Mouse (Mus musculus): Measurements from ENCODE around the gene Ndufa10.
"Not testable (repeated sequence)": the region's sequence is repeated elsewhere in the genome, so short reads cannot be mapped to it uniquely, and the experiment has no call there.

The Ndufa10 gene

DNA sequence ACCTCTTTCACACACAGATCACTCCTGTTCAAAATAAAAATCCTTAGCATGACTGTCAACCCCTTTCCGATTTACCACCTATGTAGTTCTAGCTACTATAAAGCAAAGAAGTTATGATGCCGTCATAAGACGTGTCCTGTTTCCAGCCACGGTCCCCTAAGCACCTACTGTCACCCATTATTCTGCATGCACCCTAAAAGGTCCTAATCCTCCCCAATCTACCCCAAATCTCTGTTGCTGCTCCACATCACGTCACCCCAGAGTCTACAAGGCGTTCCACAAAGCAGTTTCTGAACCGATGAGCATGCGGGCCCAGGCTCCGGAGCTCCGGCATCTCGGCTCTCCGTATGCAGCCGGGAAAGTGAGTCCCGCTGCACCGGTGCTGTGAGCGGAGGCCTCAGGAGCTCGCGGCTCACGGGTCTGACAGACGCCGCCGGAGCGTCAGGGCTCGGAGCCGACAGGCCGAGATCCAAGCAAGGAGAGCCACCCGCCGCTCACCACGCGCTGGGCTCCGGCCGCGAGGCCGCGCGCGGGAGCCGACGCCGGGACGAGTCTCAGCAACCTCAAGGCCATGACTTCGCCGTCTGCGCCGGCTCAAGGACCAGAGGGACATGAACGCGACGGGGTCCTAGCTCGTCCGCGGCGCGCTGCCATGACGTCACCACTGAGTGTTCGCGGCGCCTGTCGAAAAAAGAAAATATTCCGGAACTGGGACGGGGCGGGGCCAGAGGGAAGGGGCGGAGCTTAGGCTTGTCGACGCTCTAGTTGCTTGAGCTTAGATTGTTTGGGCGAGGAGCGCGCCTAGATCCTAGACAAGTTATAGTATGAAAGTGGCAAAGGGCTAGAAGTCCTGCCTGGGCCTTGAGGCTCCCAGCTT, at the start of gene Ndufa10:
TSS of gene Ndufa10 (minus strand) at position 696 of the 877 bp plus-strand sequence.
- peak; percentile 97 for DNase-seq

DNA sequence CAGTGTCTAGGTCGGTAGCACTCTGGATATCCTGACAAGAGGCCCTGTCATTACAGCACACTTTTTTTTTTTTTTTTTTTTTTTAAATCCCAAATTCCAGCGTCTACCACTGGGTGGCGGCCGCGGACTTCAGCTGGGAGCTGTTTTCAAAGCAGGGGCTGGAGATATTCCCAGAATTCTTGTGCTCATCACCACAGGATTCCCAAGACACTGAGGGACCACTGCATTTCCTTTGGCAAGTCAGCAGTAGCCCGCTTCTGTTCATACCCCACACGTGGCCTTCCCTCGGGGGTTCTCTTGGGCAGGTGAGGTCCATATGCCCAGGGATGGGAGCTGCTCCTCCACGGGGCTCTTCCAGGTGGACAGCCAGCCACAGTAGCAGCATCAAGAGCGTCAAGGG, 47.7 kb upstream of the Ndufa10 start:
- peak; percentile 62 for DNase-seq

DNA sequence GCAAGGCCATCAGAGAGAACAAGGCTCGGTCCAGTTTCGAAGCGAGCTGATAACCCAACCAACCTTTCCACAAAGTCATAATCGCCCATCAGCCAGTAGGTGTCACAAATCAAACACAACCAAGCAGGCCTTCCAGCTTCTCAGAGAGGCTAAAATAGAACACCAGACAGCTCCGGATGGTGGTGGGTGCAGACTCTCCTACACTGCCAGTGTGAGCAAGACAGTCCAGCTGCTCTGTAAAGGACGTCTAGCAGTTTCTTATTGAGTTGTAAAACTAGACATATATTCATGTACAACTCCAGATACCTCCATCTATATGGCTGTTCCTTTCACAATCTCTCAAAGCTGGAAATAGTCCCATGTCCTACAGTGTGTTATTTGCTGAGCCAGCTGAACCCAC, 45.4 kb upstream of the Ndufa10 start:
- no peak for DNase-seq

DNA sequence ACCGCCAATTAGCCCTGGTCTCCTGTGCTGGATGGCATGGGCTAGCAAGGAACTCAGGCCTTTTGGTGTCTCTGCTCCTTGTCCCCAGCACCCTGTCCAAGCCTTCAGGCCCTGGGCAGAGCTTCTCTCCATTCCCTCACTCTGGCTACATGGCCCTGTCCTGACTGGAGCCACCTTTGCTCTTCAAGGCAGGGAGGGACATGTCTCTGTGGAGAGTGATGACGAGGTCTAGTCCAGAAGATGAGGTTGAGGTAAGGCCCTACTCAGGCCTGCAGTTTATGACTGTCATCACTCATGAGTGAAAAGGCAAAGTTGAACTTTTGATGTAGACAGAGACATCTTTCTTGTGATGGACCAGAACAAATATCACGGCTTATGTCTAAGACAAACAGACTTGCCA, 44.9 kb upstream of the Ndufa10 start, which contains the start of gene Olfr1414:
TSS of gene Olfr1414 (minus strand) at position 101 of the 400 bp plus-strand sequence.
- no peak for DNase-seq

DNA sequence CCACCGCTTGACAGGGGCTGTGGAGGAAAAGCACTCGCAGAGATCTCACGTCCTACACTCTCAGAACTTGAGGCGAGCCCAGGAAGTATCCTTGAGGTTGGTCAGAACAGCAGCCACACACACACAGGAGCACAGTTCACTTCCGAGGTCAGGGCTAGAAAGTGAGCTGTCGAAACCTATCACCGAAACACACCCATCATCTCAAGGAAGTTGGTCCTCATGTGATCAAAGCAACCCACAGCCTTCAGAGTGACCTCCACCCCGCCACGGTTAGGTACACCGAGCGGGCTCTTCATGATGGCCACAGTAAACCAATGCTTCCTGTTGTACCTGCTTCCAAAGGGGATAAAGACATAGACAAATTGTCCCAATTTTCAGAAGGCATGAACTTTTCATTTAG, 41.7 kb upstream of the Ndufa10 start:
- no peak for DNase-seq

DNA sequence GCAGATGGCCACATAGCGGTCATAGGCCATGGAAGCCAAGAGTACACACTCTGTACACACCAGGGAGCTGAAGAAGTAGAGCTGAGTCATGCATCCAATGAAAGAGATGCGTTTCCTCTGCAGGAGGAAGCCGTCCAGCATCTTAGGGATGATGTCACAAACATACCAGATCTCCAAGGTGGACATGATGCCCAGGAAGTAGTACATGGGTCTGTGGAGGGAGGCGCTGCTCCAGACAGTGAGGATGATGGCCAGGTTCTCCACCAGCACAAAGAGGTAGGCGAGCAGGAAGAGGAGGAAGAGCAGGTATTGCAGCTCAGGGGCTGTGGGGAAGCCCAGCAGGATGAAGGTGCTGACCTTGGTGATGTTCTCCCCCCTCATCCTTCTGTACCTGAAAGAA, 38.0 kb upstream of the Ndufa10 start:
- DNase-seq = not testable (repeated sequence)

DNA sequence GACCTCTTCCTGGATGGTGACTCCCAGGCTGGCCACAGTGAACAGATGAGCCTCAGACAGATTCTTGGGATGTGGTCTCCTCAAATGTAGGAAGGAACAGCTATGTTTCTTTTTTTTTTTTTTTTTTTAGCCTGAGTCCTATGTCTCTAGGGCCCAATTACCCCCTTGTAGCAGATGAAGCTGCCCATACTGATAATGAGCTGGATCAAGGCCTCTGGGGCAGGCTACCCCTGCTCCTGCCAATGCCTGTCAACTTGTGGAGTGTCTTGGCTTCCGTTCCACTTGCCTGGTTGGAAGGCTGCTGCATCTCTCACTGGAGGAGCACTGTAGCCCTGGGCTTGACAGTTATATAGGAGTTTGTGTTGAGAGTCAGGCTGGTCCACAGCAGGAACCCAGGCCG, 22.3 kb upstream of the Ndufa10 start, which contains the start of gene Olfr1415:
TSS of gene Olfr1415 (minus strand) at position 101 of the 400 bp plus-strand sequence.
- DNase-seq = no peak

DNA sequence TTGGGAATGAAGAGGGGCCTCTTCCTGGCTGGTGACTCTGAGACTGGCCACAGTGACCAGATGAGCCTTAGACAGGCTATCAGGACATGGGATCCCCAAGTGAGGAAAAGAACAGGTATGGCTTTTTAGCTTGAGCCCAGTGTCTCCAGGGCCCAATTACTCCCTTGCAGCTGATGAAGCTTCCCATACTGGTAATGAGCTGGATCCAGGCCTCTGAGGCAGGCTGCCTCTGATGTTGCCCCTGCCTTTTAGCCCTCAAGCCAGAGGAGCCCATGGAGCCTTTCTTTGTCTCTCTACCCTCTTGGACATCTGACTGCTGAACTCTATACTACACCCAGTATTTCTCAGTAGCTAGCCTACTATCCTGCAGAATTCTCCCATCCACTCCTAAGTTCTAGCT, 11.4 kb upstream of the Ndufa10 start, which contains the start of gene Olfr1416:
TSS of gene Olfr1416 (minus strand) at position 101 of the 400 bp plus-strand sequence.
- DNase-seq = no peak

DNA sequence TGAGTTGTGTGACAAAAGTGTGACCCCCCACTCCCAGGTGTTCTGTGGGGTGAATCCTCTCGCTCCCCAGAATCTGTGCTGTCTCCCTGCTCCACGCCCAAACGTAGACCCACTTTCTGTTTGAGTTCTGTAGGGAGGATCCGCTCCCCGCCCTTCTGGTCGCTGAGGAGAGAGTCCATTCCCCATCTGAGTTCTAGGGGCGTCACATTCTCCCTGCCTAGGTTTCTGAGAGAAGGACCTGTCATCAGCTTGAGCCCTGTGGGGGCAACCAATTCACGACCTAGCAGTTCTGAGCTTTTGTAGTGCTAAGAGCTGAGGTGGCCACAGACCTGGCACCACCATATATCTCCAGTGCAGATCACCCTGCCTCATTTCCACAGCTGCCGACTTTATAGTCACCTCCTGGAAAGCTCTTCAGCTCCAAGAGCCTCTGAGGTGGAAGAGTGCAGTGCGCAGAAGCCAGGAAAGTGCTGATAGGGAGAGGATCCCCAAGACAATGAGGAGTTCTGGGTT, 462 bp upstream of the Ndufa10 start:
- no peak for DNase-seq

DNA sequence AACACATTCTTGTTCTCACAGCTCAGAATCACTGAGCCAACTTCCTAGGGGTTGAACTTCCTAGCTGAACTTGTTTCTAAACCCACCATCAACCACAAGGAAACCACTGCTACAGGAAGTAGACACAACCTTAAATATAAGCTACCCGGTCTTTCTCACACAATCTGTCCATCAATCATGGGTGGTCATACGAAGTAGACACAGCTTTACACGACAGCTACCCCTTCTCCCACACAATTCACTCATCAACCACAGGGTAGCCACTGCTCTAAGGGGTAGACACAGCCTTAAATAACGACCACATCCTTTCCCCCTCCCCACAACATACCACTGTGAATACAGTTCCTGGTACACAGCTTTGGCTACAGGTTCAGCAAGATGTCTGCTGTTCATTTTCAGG, 4.8 kb downstream of the Ndufa10 start:
- DNase-seq = no peak

DNA sequence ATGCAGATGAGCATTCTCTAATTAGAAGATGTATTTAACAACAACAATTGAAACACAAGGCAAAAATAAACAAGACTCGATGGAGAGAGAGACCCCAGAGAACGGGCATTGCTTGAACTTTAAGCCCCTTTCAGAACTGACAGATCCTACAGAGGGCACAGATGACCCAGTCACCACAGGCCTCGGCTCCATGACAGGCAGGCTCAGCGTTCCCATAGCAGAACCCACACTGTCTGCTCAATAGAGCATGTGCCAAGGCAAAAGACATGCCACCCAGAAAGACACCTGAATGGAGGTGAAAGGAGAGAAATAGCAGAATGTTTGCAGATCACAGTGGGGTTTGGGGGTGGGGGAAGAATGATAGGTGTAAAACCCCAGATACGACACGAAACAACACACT, 15.2 kb downstream of the Ndufa10 start:
- no peak for DNase-seq

DNA sequence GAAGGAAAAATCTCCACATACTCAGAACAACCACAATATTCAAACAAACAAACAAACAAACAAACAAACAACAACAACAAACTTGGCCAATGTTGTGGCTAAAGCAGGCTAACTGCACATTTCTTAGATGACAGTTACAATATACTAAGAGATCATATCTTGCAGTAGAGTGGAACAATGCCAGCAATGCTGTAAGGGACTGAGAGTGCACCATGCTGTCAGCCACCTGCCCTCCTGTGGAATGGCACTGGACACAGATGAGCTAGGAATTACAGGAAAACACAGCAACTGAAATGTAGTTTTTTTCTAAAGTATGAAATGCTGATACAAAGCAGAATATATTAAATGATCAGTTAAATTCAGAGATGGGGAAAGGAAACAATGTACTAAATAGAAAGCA, 15.9 kb downstream of the Ndufa10 start:
- DNase-seq = no peak

DNA sequence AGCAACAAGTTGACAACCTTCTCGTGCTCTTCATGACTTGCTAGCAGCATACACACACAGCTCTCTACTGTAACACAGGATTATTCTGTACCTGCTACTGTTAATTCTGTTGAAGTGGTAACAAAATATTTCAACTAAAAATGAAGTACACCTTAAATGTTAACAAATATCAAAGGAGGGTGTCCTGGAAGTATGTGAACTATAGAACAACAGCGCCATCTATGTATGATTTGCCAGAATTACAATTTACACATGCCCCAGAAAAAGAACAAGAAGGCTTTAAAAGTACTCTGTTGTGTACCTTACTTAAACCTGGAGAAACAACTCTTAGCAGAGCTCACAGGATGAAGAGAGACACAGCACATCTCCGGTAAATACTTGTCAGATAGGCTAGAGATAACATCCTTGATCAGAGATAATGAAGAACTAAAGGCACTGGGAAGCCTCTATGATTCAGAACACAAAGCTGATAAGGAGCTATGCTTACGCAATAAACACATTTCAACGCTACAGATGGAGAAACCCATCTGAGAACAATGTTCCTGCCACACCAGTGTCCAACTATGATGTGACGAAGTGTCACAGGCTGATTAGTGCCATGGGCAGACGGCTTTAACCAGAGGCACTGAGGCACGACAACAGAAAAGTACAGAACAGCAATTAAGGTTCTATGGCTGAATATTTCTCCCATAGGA, 19.8 kb downstream of the Ndufa10 start:
- DNase-seq = no peak

DNA sequence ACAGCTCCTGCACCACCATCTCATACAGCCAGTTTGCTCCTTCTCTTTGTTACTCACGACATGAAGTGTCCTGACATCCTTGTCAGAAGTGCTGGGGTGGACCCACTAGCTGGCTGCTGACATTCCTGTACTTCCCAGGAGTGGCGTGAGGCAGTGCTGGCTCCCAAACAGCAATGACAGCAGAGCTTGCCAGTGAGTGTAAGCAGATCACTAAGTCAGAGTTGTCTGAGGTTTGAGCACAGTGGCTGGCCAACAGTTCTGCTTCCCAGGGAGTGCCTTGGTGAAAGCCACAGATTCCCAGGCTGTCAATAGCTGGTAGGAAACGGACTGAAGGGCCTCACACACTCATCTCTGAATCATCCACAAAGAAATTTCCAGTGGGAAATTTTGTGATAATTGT, 25.4 kb downstream of the Ndufa10 start:
- no peak for DNase-seq

DNA sequence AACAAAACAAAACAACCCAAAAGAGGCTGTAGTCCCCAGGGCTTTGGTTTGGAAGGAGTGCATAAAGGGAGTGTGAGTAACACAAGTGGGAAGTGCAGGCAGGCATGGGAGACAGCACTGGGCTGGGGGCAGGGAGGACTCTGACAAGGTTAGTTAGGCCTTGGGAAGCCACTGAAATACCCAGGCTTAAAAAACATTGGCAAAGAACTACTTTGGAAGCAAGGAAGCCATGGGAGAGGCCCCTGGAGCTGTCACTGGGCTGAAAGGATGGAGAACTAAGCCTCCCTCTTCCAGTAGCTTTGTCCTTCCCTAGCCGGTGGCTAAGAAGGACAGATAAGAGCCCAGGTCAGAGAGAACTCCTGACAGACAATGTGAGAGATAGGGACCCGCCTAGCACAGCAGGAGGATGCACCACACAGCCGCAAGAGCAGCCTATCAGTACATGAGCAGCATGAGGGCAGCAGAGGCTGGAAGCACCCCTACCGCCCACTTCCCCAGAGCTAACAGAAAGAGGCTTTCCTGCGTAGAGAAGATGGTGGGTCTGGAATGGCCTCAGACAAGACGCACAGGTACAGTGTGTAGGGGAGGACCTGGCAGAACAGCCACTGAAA, 32.1 kb downstream of the Ndufa10 start:
- no peak for DNase-seq

DNA sequence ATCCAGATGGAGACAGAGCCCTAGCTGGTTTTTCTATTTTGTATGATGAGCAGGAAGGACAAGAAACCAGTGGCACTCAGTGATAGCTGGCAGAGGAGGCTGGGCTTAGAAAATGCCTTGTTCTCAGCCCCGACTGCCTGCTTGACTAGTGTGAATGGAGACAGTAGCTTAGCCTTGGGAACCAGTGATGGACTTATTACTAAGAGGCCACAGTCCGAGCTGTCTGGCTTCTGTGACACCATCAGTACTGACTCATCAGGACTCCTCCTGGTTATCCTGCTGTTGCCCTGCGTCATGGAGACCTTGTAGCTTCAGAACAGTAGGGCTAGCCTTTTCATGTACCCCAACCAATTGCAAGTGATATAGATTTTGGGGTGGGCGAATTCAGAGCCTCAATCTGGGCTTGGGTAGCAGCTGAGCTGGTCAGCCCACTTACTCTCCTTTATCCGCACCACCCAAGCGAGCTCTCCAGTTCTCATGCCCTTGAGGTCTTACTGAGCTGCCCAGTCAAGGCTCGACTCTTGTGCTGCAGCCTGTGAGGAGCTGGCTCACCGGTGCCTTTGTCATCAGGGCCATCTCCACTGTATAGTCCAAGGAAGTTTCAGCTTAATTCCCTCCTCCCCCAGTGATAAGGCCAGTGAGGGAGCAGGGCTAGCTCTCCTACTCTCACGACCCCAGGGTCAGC, 33.5 kb downstream of the Ndufa10 start:
- no peak for DNase-seq

DNA sequence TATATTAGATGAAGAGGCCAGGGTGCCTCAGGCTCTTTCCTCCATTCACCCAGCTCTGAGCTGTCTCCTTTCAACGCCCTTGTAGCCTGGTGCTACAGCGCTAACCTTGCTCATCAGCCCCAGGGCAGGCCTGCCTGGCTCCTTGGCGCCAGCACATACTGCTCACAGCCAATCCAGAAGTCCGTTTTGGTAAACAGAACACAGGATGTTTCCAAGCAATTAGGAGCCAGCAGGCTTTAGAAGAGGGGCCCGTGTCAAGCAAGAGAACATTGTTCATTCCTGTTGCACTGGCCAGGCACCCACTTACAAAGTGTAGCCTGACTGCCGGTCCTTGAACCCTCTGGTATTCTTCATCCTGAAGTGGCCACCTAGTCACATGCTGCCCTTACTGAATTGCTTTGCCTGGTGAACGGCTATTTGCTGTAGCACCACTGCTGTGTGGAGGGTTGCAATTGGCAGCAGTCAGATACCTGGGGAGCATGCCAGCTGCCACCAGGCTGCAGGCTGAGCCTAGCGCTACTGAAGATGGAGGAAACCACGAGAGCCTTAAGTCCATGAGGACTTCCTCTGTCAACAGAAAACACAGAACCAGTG, 35.9 kb downstream of the Ndufa10 start:
- DNase-seq = no peak

DNA sequence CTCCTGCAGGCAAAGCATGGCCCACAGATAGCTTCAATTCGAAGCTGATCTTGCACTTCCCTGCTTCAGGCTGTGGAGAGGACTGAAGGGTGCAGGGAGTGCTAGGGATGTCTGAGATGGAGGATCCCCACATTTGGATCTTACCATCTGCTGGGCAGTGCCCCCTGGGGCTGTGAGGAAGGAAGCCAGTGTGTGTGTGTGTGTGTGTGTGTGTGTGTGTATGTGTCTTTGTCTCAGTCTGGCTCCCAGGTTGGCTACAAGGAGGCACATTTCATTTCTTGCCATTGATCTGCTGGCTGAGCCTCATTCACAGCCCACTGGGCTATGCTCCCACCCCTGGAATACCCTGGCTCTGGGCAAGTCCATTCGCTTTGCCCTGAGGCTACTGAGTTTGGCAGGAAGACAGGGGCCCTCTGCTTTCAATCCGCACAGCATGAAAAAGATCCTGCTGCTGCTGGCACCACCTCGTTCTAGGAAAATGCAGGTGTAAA, 36.8 kb downstream of the Ndufa10 start:
- DNase-seq = no peak

DNA sequence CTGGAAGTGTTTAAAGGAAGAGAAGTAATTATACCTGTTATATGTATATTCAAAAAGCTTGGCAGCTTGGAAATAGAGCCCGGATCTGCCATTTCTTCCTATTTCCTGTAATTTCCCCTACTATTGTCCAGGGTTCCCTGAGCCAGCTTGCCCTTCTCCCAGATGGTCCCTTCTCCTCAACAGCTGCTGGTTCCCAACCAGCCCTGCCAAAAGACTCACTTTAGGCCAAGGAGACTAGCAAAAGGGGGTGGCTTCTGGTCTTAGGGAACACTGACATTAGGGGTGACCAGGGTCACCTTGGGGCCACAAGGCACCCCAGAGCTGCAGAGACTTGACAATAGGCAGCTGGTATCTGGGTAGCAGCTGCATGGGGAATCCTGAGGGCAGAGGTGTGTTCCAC, 38.7 kb downstream of the Ndufa10 start:
- DNase-seq = no peak

DNA sequence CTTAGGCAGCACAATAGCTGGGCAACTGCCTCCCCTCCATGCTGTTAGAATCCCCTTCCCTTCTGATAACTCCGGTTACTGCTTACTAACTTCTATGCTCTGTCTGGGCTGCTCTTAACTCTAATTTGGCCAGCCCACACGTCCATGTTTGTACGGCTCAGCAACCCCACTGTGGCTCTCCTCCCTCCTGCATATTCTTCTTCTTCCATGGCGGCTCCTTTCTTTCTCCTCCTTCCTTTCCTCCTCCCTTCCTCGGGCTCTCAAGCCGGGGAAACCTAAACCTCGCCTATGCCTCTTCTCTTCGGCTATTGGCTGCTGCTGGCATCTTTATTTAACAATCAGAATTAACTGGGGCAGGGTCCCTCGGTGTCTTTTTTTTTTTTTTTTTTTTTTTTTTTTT, 40.9 kb downstream of the Ndufa10 start:
- no peak for DNase-seq

DNA sequence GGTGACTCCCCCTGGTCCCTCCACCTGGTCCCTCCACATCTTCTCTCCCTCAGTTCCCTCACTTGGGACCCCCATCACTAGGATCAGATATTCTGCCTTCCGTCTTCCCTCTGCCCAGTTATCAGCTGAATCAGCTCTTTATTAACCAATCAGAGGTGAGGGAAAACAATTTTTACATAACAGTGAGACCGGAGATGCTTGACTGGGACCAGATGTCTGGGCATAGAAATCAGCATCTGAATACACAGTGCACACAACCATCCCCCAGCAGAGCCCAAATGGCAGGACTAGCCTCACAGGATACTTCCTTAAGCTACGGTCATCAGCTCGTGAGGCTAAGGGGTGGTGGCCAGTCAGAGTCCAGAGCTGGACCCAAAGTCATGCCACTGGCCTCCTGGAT, 41.6 kb downstream of the Ndufa10 start:
- DNase-seq = no peak

DNA sequence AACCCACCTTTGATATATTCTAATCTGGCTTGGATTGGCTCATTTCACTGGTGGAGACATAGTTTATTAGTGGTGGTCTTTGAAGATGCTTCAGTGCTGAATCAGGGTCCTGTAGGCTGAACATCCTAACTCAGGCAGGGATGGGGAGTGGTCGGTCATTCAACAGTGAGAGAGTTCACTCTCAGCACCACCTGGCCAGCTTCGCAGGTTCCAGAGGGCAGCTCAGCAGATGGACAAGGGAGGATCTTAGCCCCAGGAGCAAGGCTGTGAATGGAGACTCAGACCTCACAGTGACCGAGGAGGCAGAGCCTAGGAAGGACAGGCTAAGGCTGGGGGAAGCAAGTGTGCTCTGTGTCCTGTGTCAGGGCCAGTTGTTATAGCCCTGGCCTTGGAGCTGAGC, 42.2 kb downstream of the Ndufa10 start:
- DNase-seq = no peak
